Mouse (Mus musculus) forebrain, embryonic 16.5 days (tissue): ENCODE data around the gene Prpf4. TPM values are rescaled to one million over a fixed set of nuclear protein-coding genes. Genes with fewer than 3 reads are reported as not detected.

ENCODE experiments used
- ATAC-seq: fragments of 200-750 bp; cut with Nextera tagmentation; 2 replicates; pipeline ENCODE4 v1.8.0; 2017; ENCODE audit warnings: mild to moderate bottlenecking, moderate library complexity
- H3K27ac ChIP-seq: fragments of 300-500 bp; sonication (generic); 2 replicates; pipeline ENCODE4 v1.5.1; 2014; ENCODE audit warnings: low read length, control low read depth
- H3K27me3 ChIP-seq: fragments of 300-500 bp; sonication (generic); replicated peaks from 2 replicates; pipeline ENCODE4 v1.6.1; 2014; ENCODE audit warnings: low read length; ENCODE audit not compliant: control insufficient read depth, insufficient read depth
- H3K36me3 ChIP-seq: fragments of 300-500 bp; sonication (generic); 2 replicates; pipeline ENCODE4 v1.6.1; 2014; ENCODE audit not compliant: control insufficient read depth, insufficient read depth
- H3K4me1 ChIP-seq: fragments of 300-500 bp; sonication (generic); replicated peaks from 2 replicates; pipeline ENCODE4 v1.6.1; 2014; ENCODE audit warnings: low read length; ENCODE audit not compliant: control insufficient read depth, insufficient read depth
- H3K4me2 ChIP-seq: fragments of 300-500 bp; sonication (generic); 2 replicates; pipeline ENCODE4 v1.6.1; 2014; ENCODE audit warnings: mild to moderate bottlenecking, low read length, control low read depth
- H3K4me3 ChIP-seq: fragments of 300-500 bp; sonication (generic); replicated peaks from 2 replicates; pipeline ENCODE4 v1.5.1; 2014; ENCODE audit warnings: mild to moderate bottlenecking, low read length, control low read depth
- H3K9ac ChIP-seq: fragments of 300-500 bp; sonication (generic); replicated peaks from 2 replicates; pipeline ENCODE4 v1.6.1; 2014; ENCODE audit warnings: low read depth, low read length, control low read depth
- H3K9me3 ChIP-seq: fragments of 300-500 bp; sonication (generic); 2 replicates; pipeline ENCODE4 v1.6.1; 2016; ENCODE audit warnings: low read length; ENCODE audit not compliant: control insufficient read depth
- WGBS: fragments of 180-500 bp; shearing (Covaris S2); extraction: QIAGEN DNeasy Blood & Tissue Kit; methylation state at CpG from one replicate; pipeline ENCODE4 v1.1.7; 2014; 5-methylcytosine and 5-hydroxymethylcytosine counted together
- polyA plus RNA-seq: library from polyadenylated mRNA; unstranded; fragments of >200 nt; fragmentation: Nextera tagmentation; extraction: Ambion mirVana; gene quantifications from 2 replicates; pipeline ENCODE4 v1.2.1, GENCODE M21; 2015

The Prpf4 gene
- polyA plus RNA-seq, 1 experiment from 2014 or later, result 18.7 TPM

DNA sequence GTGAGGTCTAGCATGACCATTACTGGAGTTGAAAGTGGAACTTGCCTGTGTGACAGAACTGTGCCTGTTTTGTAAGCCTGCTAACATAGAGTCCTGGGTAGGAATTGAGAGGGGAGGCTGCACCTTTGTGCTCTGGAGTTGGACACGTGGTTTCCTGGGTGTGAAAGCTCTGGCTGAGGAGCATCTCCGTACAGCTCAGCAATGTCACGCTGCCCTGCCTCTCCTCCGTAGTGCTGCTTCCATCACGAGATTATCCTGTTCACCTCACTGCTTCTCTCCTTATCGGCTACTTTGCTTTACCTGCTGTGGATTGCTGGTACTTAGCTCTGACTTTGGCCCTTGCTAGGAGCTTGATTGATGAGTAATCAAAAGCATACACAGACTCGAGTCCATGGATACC lies 24.8 kb upstream of the Prpf4 start:
- WGBS, result 81% methylated on average over 7 of the region's 7 CpGs
- Histone ChIP-seq H3K9me3 (no peaks in the 10 kb centered on the region), H3K27me3 (no peaks in the 10 kb centered on the region), H3K27ac (no peak overlapping the region), H3K4me1 (no peaks in the 10 kb centered on the region), H3K9ac (no peak overlapping the region), H3K4me2 (no peak overlapping the region), H3K4me3 (no peak overlapping the region), H3K36me3 (no peaks in the 10 kb centered on the region)
- ATAC-seq, result no peak

DNA sequence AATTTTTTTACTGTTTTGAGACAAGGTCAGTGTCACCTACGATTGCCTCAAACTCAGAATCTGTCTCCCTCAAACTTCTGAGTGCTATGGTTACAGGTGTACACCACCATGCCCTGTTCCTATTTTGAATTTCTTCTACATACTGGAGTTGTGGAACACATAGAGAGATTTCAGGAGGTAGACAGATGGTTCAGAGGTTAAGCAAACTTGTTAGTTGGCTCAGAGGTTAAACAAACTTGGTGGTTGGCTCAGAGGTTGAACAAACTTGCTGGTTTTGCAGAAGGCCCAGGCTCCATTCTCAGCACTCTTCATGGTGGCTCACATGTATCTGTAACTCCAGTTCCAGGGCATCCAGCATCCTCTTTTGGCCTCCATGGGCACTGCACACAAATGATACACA lies 24.4 kb upstream of the Prpf4 start:
- no peaks in the 10 kb centered on the region for H3K27me3 ChIP-seq
- H3K27ac ChIP-seq, result no peak overlapping the region
- H3K9ac ChIP-seq, result no peak overlapping the region
- H3K36me3 ChIP-seq, result no peaks in the 10 kb centered on the region
- 90% methylated on average over 1 of the region's 1 CpGs for WGBS
- no peaks in the 10 kb centered on the region for H3K9me3 ChIP-seq
- H3K4me2 ChIP-seq, result no peak overlapping the region
- ATAC-seq, result no peak
- H3K4me3 ChIP-seq, result no peak overlapping the region
- no peaks in the 10 kb centered on the region for H3K4me1 ChIP-seq

DNA sequence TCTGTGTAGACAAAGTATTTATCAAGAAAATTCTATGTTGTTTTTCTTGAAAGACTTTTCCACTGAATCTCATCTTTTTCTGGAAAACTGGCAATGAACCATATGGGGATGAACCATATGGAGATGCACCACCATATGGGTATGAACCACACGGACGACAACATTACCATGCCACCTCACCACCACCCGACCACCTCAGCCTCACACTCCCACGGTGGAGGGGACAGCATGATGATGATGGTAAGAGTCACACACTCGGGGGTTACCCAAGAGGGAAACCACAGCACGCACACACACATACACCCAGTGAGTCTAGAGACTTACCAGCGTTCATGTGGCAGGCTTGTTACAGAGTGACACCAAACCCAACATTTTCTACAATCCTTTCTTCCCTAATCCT lies 23.2 kb upstream of the Prpf4 start:
- 85% methylated on average over 7 of the region's 7 CpGs for WGBS
- Histone ChIP-seq H3K4me1 (no peaks in the 10 kb centered on the region), H3K27me3 (no peaks in the 10 kb centered on the region), H3K4me3 (no peak overlapping the region), H3K9ac (no peak overlapping the region), H3K27ac (no peak overlapping the region), H3K4me2 (no peak overlapping the region), H3K36me3 (peaks cover 4% of the 10 kb centered on the region), H3K9me3 (no peaks in the 10 kb centered on the region)
- ATAC-seq, result no peak

DNA sequence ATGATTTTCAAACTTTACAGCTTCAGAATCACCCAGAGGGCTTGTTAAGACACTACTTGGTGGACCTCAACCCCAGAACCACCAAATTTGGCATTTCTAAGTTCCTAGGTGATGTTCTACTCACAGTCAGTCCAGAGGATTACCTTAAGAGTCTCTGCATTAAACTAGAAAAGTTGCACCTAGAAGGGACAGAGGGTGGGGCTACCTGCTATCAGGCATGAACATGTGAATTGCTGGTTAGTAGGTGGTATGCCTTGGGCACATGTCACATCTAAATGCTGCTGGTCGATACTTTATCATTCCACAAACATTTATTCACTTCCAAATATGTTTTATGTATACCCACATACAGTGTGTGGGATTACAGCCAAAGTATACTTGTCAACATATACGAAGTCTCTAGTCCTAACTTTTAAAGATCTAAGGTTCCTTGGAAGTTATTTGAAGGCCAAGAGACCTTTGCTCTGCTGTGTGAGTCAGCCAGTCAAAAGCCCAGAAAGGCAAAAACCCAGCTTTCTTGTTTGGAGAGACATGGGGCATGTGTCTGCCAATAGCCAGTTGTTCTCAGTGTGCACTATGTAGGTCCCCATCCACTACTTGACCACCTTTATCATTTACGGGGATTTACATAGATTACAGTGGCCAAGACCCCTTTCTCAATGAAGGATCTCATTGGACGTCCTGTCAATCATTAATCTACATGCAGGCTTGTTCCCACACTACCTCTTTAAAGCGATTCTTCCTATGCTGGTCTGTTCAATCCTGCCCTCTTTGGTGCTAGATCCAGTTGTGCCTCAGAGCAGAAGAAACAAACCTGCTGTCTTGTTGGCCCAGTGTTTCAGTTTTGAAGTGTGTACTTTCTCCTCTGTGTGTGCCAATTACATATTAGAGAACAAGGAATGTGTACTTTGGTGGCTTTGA lies 18.7 kb upstream of the Prpf4 start:
- 89% methylated on average over 5 of the region's 5 CpGs for WGBS
- H3K4me2 ChIP-seq, result no peak overlapping the region
- H3K9ac ChIP-seq, result no peak overlapping the region
- H3K4me3 ChIP-seq, result no peak overlapping the region
- H3K36me3 ChIP-seq, result peaks cover 4% of the 10 kb centered on the region
- H3K27ac ChIP-seq, result no peak overlapping the region
- H3K9me3 ChIP-seq, result no peaks in the 10 kb centered on the region
- no peaks in the 10 kb centered on the region for H3K27me3 ChIP-seq
- ATAC-seq, result no peak
- no peaks in the 10 kb centered on the region for H3K4me1 ChIP-seq

DNA sequence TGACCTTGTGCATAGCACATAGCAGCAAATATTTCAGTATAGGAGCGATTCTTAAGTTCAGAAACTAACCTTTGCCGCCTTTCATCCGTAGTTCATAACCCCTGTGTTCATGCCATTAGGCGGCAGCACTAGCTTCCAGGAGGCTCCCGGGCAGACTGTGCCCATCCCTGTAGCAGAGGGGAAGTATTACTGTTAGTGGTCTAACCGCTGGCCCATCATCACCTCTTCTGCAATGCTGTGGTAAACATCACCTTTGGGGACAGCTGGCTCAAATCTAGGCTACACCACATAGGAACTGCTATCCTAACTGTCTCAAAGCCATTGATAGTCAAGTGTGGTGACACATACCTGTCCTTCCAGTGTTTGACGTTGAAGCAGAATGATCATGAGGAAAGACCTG lies 16.7 kb upstream of the Prpf4 start:
- H3K4me1 ChIP-seq, result no peaks in the 10 kb centered on the region
- no peaks in the 10 kb centered on the region for H3K9me3 ChIP-seq
- no peak overlapping the region for H3K4me3 ChIP-seq
- no peak overlapping the region for H3K4me2 ChIP-seq
- H3K9ac ChIP-seq, result no peak overlapping the region
- no peak overlapping the region for H3K27ac ChIP-seq
- no peaks in the 10 kb centered on the region for H3K27me3 ChIP-seq
- 89% methylated on average over 7 of the region's 7 CpGs for WGBS
- H3K36me3 ChIP-seq, result peaks cover 15% of the 10 kb centered on the region
- no peak for ATAC-seq

DNA sequence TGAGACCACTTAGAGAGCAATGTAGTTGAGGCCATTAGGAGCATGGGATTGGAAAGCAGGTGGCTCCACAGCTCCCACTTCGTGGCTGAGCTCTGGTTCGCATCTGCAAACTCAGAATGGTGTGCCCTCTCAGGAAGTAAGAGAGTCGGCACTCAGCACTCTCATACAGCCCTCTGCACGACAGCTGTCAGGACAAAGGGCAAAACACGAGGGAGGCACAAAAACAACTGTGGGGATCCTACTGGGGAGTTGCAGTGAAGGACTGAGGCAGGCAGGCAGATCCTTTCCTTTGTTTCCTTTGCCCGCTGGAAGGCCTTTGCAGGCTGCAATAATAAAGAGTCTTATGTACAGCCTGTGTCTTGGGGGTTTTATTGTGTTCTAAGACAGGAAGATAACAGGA lies 15.1 kb upstream of the Prpf4 start:
- Histone ChIP-seq H3K27ac (no peak overlapping the region), H3K9me3 (no peaks in the 10 kb centered on the region), H3K4me3 (no peak overlapping the region), H3K36me3 (peaks cover 28% of the 10 kb centered on the region), H3K27me3 (no peaks in the 10 kb centered on the region), H3K4me2 (no peak overlapping the region), H3K9ac (no peak overlapping the region), H3K4me1 (no peaks in the 10 kb centered on the region)
- ATAC-seq, result no peak
- WGBS, result 41% methylated on average over 6 of the region's 6 CpGs

DNA sequence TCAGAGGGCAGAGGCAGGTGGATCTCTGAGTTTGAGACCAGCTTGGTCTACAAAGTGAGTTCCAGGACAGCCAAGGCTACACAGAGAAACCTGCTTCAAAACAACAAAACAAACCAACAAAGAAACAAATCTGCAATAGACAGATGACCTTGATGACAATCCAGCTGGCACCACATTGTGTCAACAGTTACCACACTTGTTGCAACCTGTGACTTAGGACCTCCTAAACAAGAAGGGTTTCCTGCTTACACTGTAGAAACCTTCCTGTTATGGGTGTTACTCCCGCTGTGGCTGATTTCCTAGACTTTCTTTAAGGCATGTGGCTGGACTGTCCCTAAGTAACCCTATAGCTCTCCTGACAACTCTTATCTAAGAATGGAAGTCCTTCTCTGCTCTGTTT lies 12.8 kb upstream of the Prpf4 start:
- H3K9ac ChIP-seq, result no peak overlapping the region
- no peaks in the 10 kb centered on the region for H3K4me1 ChIP-seq
- peaks cover 35% of the 10 kb centered on the region for H3K36me3 ChIP-seq
- H3K9me3 ChIP-seq, result no peaks in the 10 kb centered on the region
- H3K27me3 ChIP-seq, result no peaks in the 10 kb centered on the region
- no peak overlapping the region for H3K4me3 ChIP-seq
- H3K4me2 ChIP-seq, result no peak overlapping the region
- 96% methylated on average over 1 of the region's 1 CpGs for WGBS
- no peak overlapping the region for H3K27ac ChIP-seq
- ATAC-seq, result no peak

DNA sequence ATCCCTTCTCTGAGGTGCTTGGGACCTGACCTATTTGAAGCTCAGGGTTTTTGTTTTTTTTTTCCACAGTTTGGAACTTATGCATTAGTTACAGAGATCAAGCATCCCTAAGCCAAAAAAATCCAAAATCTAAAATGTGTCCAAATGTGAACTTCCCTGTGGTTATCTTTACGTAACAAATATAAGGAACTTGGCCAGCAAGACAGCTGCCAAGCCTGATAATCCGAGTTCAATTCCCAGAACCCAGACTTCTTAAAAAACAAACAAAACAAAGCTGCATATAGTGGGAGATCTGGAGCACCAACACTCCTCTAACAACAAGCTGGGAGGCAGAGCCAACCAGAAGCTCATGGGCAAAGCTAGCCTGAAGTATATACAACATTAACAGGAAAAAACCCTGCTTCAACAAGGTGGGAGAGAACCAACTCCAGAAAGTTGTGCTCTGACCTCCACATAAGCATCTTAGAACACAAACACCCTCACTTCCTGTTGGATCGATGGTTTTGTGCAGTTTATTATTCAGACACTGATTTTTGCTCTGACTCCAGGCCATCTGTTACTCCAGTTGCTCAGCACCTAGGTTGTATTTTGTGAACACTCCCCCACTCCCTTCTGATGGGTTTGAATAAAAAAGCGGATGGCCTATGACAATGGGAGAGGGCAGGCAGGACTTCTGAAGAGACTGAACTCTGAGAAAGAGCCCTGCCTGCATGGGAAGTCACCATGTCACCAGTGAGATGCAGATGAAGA lies 10.8 kb upstream of the Prpf4 start:
- no peak overlapping the region for H3K4me2 ChIP-seq
- H3K9ac ChIP-seq, result no peak overlapping the region
- 74% methylated on average over 4 of the region's 4 CpGs for WGBS
- no peak for ATAC-seq
- no peak overlapping the region for H3K27ac ChIP-seq
- no peaks in the 10 kb centered on the region for H3K27me3 ChIP-seq
- H3K4me3 ChIP-seq, result no peak overlapping the region
- no peaks in the 10 kb centered on the region for H3K9me3 ChIP-seq
- peaks cover 40% of the 10 kb centered on the region for H3K36me3 ChIP-seq
- H3K4me1 ChIP-seq, result no peaks in the 10 kb centered on the region

DNA sequence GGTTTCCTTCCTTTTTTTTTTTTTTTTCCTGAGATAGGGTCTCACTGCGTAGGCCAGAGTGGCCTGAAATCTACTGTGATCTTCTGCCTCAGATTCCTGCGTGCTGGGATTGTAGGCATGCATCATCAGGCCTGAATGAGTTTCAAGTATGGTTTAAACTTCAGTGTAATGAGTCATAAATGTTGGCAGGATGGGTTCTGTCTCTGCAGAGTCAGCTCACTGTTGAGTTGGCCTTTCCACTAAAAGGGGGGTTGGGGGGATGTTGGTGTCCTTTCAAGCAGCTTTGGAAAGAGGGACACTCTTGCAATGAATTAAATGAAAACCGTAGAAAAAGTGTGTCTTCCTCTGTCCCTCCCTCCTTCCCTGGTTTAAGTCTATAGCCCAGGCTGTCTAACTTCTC lies 9.6 kb upstream of the Prpf4 start:
- Histone ChIP-seq H3K9ac (no peak overlapping the region), H3K27ac (no peak overlapping the region), H3K36me3 (peaks cover 40% of the 10 kb centered on the region), H3K27me3 (no peaks in the 10 kb centered on the region), H3K9me3 (no peaks in the 10 kb centered on the region), H3K4me1 (no peaks in the 10 kb centered on the region), H3K4me2 (no peak overlapping the region), H3K4me3 (no peak overlapping the region)
- ATAC-seq, result no peak
- WGBS, result 90% methylated on average over 3 of the region's 3 CpGs
